Mouse (Mus musculus) left cerebral cortex, postnatal 10 days (tissue): ENCODE results near the gene Il1b. TPM values are rescaled to one million over a fixed set of nuclear protein-coding genes. Genes with fewer than 3 reads are reported as not detected.

Experiments used
- DNase-seq, 2 experiments: peaks; one replicate each; pipeline ENCODE4 v3.0.0; 2021 to 2022; ENCODE audit warnings: low spot score in 2 of 2, mixed read lengths in 1 of 2; ENCODE audit errors: extremely low spot score in 1 of 2
- intact Hi-C: fragments of 180-260 bp; cut with DNase I; formaldehyde crosslinking; loops from one replicate; pipeline ENCODE4 v1.15.1; 2025
- total RNA-seq, 2 experiments: library from RNA; stranded (reverse); gene quantifications; 2 replicates each; pipeline ENCODE4 v1.2.3; 2021

Gene Il1b
- total RNA-seq = not detected

- DNase-seq = no peak
- intact Hi-C loops = no loop called here
These were observed at the start of gene Il1b for GRCm38 (mm10) chr2:129371039-129371438. TSS of gene Il1b (minus strand) at chr2:129371139.

- no peak for DNase-seq
- intact Hi-C loops = no loop called here
These were observed 48.5 kb upstream of the Il1b start for GRCm38 (mm10) chr2:129419361-129419880.

- intact Hi-C loops = no loop called here
- peak in 1 of 2 experiments; percentile 37 for DNase-seq
These were observed 43.7 kb upstream of the Il1b start for GRCm38 (mm10) chr2:129414593-129414992.

GRCm38 (mm10) chr2:129413488-129413887, 42.5 kb upstream of the Il1b start:
- intact Hi-C loops = no loop called here
- DNase-seq = no peak

GRCm38 (mm10) chr2:129411651-129412050, 40.7 kb upstream of the Il1b start:
- no peak for DNase-seq
- intact Hi-C loops = no loop called here

- intact Hi-C loops = no loop called here
- DNase-seq = no peak
These were observed 39.4 kb upstream of the Il1b start for GRCm38 (mm10) chr2:129410344-129410743.

- intact Hi-C loops = loop anchor here (5.0 kb wide), 1 partner anchor 111 kb away; the partner anchor contains the start of gene Ckap2l
These were observed 37.5 kb upstream of the Il1b start for GRCm38 (mm10) chr2:129408476-129408875.

GRCm38 (mm10) chr2:129407596-129407995, 36.7 kb upstream of the Il1b start:
- intact Hi-C loops = loop anchor here (5.0 kb wide), 1 partner anchor 110 kb away; the partner anchor contains the start of gene Ckap2l
- no peak for DNase-seq

More at GRCm38 (mm10) chr2:129408476-129408875, 37.5 kb upstream of the Il1b start:
- peak; percentile 85 to 87 for DNase-seq

- intact Hi-C loops = loop anchor here (5.0 kb wide), 1 partner anchor 109 kb away; the partner anchor contains the start of gene Ckap2l
- no peak for DNase-seq
These were observed 35.6 kb upstream of the Il1b start for GRCm38 (mm10) chr2:129406508-129406907.

- no peak for DNase-seq
- intact Hi-C loops = no loop called here
These were observed 32.8 kb upstream of the Il1b start for GRCm38 (mm10) chr2:129403786-129404185.

GRCm38 (mm10) chr2:129402330-129402729, 31.4 kb upstream of the Il1b start:
- no peak for DNase-seq
- intact Hi-C loops = no loop called here

- intact Hi-C loops = no loop called here
- no peak for DNase-seq
These were observed 30.9 kb upstream of the Il1b start for GRCm38 (mm10) chr2:129401803-129402202.

- DNase-seq = no peak
- intact Hi-C loops = no loop called here
These were observed 27.2 kb upstream of the Il1b start for GRCm38 (mm10) chr2:129398176-129398575.

- DNase-seq = peak in 1 of 2 experiments; percentile 31
- intact Hi-C loops = no loop called here
These were observed 22.6 kb upstream of the Il1b start for GRCm38 (mm10) chr2:129393524-129393923.

- DNase-seq = no peak
- intact Hi-C loops = no loop called here
These were observed 19.2 kb upstream of the Il1b start for GRCm38 (mm10) chr2:129390161-129390560.

- intact Hi-C loops = no loop called here
- DNase-seq = no peak
These were observed 18.4 kb upstream of the Il1b start for GRCm38 (mm10) chr2:129389323-129389722.

GRCm38 (mm10) chr2:129385331-129385730, 14.4 kb upstream of the Il1b start:
- no peak for DNase-seq
- intact Hi-C loops = no loop called here

GRCm38 (mm10) chr2:129384272-129384660, 13.3 kb upstream of the Il1b start:
- DNase-seq = no peak
- intact Hi-C loops = no loop called here

GRCm38 (mm10) chr2:129383512-129384271, 12.8 kb upstream of the Il1b start:
- intact Hi-C loops = no loop called here

GRCm38 (mm10) chr2:129380746-129381474, 10.0 kb upstream of the Il1b start:
- intact Hi-C loops = no loop called here
- no peak for DNase-seq

More at GRCm38 (mm10) chr2:129383512-129384271, 12.8 kb upstream of the Il1b start:
- no peak for DNase-seq
